Mouse (Mus musculus) lung, embryonic 16.5 days (tissue): ENCODE measurements around the gene Cdh12. TPM values are rescaled to one million over a fixed set of nuclear protein-coding genes. Genes with fewer than 3 reads are reported as not detected.
"Not testable (repeated sequence)": the region's sequence is repeated elsewhere in the genome, so short reads cannot be mapped to it uniquely, and the experiment has no call there.

Experiments
- ATAC-seq: fragments of 200-750 bp; cut with Nextera tagmentation; 2 replicates; pipeline ENCODE4 v1.8.0; 2017; ENCODE audit warnings: low read depth, mild to moderate bottlenecking, moderate library complexity
- H3K27ac ChIP-seq: fragments of 300-500 bp; sonication (generic); 2 replicates; pipeline ENCODE4 v1.5.1; 2014; ENCODE audit warnings: mild to moderate bottlenecking, control low read depth, low read length
- H3K27me3 ChIP-seq: fragments of 300-500 bp; sonication (generic); 2 replicates; pipeline ENCODE4 v1.6.1; 2014; ENCODE audit warnings: low read depth, low read length, mixed read lengths; ENCODE audit not compliant: control insufficient read depth, insufficient read depth
- H3K36me3 ChIP-seq: fragments of 300-500 bp; sonication (generic); 2 replicates; pipeline ENCODE4 v1.6.1; 2014; ENCODE audit warnings: low read length; ENCODE audit not compliant: control insufficient read depth, insufficient read depth
- H3K4me1 ChIP-seq: fragments of 300-500 bp; sonication (generic); replicated peaks from 2 replicates; pipeline ENCODE4 v1.6.1; 2014; ENCODE audit warnings: low read length, mixed read lengths; ENCODE audit not compliant: control insufficient read depth, insufficient read depth
- H3K4me2 ChIP-seq: fragments of 300-500 bp; sonication (generic); 2 replicates; pipeline ENCODE4 v1.6.1; 2014; ENCODE audit warnings: low read depth, low read length, control low read depth
- H3K4me3 ChIP-seq: fragments of 300-500 bp; sonication (generic); 2 replicates; pipeline ENCODE4 v1.5.1; 2014; ENCODE audit warnings: mild to moderate bottlenecking, low read length, control low read depth
- H3K9ac ChIP-seq: fragments of 300-500 bp; sonication (generic); 2 replicates; pipeline ENCODE4 v1.6.1; 2014; ENCODE audit warnings: low read length, control low read depth
- H3K9me3 ChIP-seq: fragments of 300-500 bp; sonication (generic); 2 replicates; pipeline ENCODE4 v1.6.1; 2016; ENCODE audit warnings: low read length; ENCODE audit not compliant: control insufficient read depth
- WGBS: fragments of 180-500 bp; shearing (Covaris S2); extraction: QIAGEN DNeasy Blood & Tissue Kit; methylation state at CpG from one replicate; pipeline ENCODE4 v1.1.7; 2014; 5-methylcytosine and 5-hydroxymethylcytosine counted together
- polyA plus RNA-seq: library from polyadenylated mRNA; unstranded; fragments of >200 nt; fragmentation: Nextera tagmentation; extraction: Ambion mirVana; gene quantifications from 2 replicates; pipeline ENCODE4 v1.2.1, GENCODE M21; 2015

Cdh12 gene
- polyA plus RNA-seq, 1 experiment from 2014 or later: 0.03 TPM

DNA sequence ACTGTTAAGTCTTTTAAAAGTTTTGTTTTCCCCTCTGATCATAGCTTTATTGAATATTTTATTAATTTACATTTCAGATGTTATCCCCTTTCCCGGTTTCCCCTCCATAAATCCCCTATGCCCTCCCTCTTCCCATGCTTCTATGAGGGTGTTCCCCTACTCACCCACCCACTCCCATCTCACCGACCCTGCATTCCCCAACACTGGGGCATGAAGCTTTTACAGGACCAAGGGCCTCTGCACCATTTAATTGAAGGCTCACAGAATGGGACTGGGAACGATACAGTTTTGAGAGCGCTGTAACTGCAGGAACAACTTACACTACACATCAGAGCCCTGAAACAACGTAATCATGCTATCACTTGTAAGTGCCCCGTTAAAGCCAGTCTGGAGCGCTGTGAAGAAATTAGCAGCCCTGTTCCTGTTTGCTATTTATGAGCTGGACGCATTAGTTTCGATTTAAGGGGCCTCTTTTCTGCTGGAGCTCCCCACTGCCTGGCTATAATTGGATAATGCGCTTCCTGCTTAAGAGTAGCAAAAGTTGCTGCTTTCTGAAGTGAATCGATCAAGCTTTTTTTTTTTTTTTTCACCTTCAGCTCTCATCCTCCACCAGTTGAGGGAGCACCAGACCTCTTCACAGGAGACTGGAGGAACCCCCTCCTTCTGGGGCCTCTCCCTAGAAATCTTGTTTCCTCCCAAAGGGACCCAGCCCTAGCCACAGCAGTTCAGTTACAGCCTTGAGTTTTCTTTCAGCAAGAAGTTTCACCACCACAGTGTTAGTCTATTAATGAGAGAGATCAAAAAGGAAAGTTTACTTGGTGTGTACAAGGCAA, 660.2 kb downstream of the Cdh12 start:
- H3K27ac ChIP-seq: no peak overlapping the region
- no peaks in the 10 kb centered on the region for H3K27me3 ChIP-seq
- peak overlapping the region; percentile 10; the same call in 1 of the 2 replicates for H3K9ac ChIP-seq
- peak overlapping the region; percentile 40 for H3K4me3 ChIP-seq
- H3K4me2 ChIP-seq: peak overlapping the region; percentile 39
- no peak for ATAC-seq
- H3K4me1 ChIP-seq: no peaks in the 10 kb centered on the region
- 25% methylated on average over 11 of the region's 11 CpGs for WGBS
- H3K9me3 ChIP-seq: no peaks in the 10 kb centered on the region
- H3K36me3 ChIP-seq: no peaks in the 10 kb centered on the region

DNA sequence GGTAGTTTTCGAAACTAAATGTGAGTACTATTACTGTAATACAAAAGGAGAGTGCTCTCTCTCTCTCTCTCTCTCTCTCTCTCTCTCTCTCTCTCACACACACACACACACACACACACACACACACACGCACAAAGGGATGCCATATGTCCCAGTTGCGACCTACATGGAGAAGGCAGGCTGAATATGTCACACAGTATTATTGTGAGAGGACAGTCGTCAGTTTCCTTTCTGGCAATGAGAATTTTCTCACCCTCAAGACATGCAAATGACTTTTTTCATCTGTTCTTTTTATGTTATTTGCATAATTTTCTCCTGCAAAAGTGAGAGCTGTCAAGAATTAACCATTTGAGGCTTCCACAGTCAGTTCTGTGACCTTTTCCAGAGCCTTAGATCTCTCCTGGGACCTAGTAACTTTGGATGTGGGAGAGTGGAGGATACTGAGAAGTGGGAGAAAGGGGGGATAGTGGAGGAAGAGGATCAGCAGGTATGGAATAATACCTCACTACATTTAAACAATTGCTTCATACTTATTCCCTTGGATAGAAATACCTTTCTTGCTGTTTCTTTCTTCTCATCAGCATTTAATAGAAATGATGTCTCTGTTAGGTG, 660.9 kb downstream of the Cdh12 start:
- no peaks in the 10 kb centered on the region for H3K4me1 ChIP-seq
- no peak overlapping the region for H3K4me3 ChIP-seq
- H3K27me3 ChIP-seq: no peaks in the 10 kb centered on the region
- no peak overlapping the region for H3K9ac ChIP-seq
- ATAC-seq: no peak
- no peaks in the 10 kb centered on the region for H3K36me3 ChIP-seq
- H3K4me2 ChIP-seq: no peak overlapping the region
- H3K27ac ChIP-seq: no peak overlapping the region
- no peaks in the 10 kb centered on the region for H3K9me3 ChIP-seq
- 68% methylated on average over 4 of the region's 4 CpGs for WGBS

DNA sequence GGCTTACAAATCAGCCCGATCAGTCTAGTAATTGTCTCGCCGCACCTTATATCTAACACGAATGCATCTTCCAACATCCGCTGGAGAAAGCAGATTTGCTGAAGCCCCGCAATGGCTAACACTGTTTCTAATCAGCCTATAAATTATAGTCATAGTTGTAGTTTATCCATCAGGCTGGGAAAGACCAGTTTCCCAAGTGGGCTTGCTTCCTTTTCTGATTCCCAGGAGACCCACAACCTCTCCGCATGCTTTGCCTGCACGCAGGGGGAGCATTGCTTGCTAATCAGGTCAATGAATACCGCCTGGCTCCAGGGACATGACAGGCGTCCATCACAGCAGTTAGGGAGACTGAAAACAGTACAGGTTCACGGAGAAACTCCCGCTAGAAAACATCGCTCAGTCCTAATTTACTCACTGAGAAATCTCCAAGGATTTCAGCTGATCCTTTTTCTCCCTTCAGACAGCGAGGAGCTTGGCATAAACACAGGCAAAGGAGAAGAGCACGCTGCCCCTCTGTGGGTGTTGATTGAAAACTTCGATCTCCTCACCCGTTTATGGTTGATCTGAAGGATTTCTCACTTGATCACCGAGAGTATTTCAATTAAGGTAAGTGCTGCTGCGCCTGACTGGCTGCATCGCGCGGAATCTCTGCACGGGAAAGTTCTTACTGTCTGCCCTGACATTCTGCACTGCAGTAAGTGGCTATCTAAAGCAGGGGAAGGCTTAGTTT, 662.0 kb downstream of the Cdh12 start:
- H3K4me3 ChIP-seq: peak overlapping the region; percentile 0; the same call in 1 of the 2 replicates
- H3K4me2 ChIP-seq: peak overlapping the region; percentile 4
- H3K9me3 ChIP-seq: no peaks in the 10 kb centered on the region
- H3K9ac ChIP-seq: no peak overlapping the region
- no peak overlapping the region for H3K27ac ChIP-seq
- H3K36me3 ChIP-seq: no peaks in the 10 kb centered on the region
- no peak for ATAC-seq
- H3K27me3 ChIP-seq: no peaks in the 10 kb centered on the region
- WGBS: 17% methylated on average over 23 of the region's 23 CpGs
- no peaks in the 10 kb centered on the region for H3K4me1 ChIP-seq

DNA sequence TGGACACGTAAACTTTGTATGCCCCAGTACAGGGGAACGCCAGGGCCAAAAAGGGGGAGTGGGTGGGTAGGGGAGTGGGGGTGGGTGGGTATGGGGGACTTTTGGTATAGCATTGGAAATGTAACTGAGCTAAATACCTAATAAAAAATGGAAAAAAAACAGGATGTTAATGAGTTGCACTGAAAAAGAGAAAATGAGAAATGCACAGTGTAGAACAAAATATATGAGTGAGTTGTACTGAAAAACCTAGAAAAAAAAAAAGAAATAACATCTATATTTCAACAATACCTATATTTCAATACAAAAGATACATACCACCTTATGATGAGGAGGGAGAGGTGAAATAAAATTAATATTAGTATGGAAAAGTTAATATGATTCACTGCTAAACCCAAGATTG, 665.7 kb downstream of the Cdh12 start:
- ATAC-seq, H3K4me1 ChIP-seq, H3K27me3 ChIP-seq, H3K4me3 ChIP-seq, H3K4me2 ChIP-seq, H3K36me3 ChIP-seq, H3K27ac ChIP-seq, H3K9me3 ChIP-seq, H3K9ac ChIP-seq: not testable (repeated sequence)
- no CpG with 5 or more reads among the region's 2 CpGs for WGBS

DNA sequence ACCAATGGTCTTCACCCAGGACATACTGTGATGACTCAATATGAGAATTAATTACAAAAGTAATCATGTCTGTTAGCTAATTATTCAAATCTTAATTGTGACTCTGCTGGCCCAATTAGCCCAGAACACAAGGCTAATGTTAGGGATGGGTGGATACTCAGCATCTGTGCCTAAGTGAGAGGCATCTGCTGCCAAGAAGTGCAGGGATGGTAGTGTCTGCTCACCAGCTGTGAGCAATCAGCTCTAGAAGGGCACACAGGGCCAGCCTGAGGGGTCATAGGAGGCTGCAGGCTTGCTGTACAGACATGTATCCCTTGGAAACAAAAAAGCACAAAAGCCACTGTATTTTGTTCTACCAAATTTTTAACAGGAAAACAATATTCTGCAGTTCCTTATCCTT, 681.6 kb downstream of the Cdh12 start:
- H3K9me3 ChIP-seq: no peaks in the 10 kb centered on the region
- H3K4me1 ChIP-seq: no peaks in the 10 kb centered on the region
- no peaks in the 10 kb centered on the region for H3K36me3 ChIP-seq
- no peak for ATAC-seq
- no peak overlapping the region for H3K9ac ChIP-seq
- H3K27me3 ChIP-seq: no peaks in the 10 kb centered on the region
- H3K27ac ChIP-seq: no peak overlapping the region
- no peak overlapping the region for H3K4me3 ChIP-seq
- no peak overlapping the region for H3K4me2 ChIP-seq

DNA sequence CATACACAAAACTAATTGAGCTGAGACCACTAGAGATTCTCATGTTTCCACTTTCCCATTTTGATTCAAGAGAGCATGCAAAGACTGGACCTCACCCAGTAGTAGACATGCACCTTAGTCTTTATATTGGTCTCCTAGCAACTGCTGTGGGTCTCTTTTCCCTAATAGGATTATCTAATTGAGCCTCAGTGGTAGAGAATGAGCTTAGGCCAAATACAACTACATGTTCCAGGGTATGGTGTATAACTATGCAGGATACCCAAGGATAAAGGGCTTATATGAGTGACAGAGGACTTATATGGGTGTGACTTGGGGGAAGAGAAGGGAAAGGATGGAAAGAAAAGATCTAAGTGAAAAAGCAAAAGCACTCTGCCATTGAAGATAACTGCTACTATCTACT, 683.9 kb downstream of the Cdh12 start:
- Histone ChIP-seq H3K4me1 (no peaks in the 10 kb centered on the region), H3K27me3 (no peaks in the 10 kb centered on the region)
- no peak for ATAC-seq

DNA sequence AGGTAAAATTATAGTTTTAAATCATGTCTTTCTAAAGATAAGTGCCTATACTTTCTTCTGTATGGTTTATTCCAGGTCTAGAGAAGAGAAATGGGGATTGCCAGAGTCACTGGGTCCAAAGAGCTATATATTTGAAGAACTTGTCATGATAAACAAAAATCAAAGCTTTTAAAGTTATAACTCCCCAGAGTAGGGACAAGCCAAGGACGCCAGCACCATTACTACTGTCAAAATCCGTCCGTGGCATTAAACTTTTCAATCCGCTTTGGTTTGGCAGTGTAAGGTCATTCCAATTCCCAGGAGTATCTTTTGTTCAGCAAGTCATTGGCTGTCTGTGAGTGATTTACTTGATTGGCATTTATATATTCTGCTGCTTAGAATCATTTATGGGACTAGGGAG, 697.8 kb downstream of the Cdh12 start:
- 76% methylated on average over 4 of the region's 4 CpGs for WGBS
- H3K9me3 ChIP-seq: no peaks in the 10 kb centered on the region
- no peak for ATAC-seq
- no peak overlapping the region for H3K4me2 ChIP-seq
- H3K9ac ChIP-seq: no peak overlapping the region
- H3K27ac ChIP-seq: no peak overlapping the region
- no peaks in the 10 kb centered on the region for H3K4me1 ChIP-seq
- H3K4me3 ChIP-seq: no peak overlapping the region
- no peaks in the 10 kb centered on the region for H3K27me3 ChIP-seq
- H3K36me3 ChIP-seq: no peaks in the 10 kb centered on the region

More for the DNA sequence above, 683.9 kb downstream of the Cdh12 start:
- no peaks in the 10 kb centered on the region for H3K36me3 ChIP-seq
- H3K9me3 ChIP-seq: no peaks in the 10 kb centered on the region
- H3K4me3 ChIP-seq: no peak overlapping the region
- no peak overlapping the region for H3K9ac ChIP-seq
- H3K27ac ChIP-seq: no peak overlapping the region
- no peak overlapping the region for H3K4me2 ChIP-seq

DNA sequence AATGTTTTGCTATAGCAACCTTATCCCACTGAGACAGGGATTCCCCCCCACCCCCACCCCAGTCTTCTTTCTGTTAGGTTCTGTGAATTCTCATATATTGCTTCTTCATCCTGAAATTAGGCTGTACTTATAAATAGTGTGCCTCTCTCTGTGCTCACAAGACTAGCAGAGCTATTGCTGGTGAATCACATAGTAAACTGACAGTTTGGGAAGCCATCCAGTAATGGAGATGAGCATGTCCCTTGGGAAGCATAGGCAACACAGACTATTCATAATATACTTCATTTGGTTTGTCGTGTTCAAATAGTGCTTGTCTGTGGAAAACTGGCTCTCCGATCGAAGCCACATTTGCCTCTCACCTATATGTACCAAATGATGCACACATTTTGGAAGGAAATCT, 704.5 kb downstream of the Cdh12 start:
- H3K36me3 ChIP-seq: no peaks in the 10 kb centered on the region
- WGBS: 94% methylated on average over 3 of the region's 3 CpGs
- no peak for ATAC-seq
- no peaks in the 10 kb centered on the region for H3K4me1 ChIP-seq
- H3K9me3 ChIP-seq: no peaks in the 10 kb centered on the region
- H3K27ac ChIP-seq: no peak overlapping the region
- H3K9ac ChIP-seq: no peak overlapping the region
- no peak overlapping the region for H3K4me3 ChIP-seq
- no peaks in the 10 kb centered on the region for H3K27me3 ChIP-seq
- no peak overlapping the region for H3K4me2 ChIP-seq

DNA sequence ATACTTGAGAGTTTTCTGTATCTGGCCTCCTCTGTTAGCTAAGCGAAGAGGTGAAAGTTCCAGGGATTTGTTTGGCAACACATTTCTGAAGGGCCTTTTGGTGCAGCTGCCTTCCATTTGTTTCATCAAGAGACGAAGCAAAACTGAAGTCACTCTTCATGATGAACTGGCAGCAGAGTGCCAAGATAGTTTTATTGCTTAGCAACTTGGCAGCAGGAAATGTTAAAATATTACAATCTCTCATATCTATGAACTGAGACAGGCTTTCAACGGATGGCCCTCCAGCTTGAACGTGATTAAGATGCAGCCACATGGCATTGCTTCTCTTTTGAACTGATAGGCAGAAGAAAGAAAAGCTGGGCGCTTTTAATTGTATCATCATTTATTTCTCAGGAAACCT, 730.7 kb downstream of the Cdh12 start:
- no peaks in the 10 kb centered on the region for H3K27me3 ChIP-seq
- H3K4me3 ChIP-seq: no peak overlapping the region
- no peak overlapping the region for H3K27ac ChIP-seq
- ATAC-seq: no peak
- no peaks in the 10 kb centered on the region for H3K4me1 ChIP-seq
- 41% methylated on average over 5 of the region's 5 CpGs for WGBS
- H3K9me3 ChIP-seq: no peaks in the 10 kb centered on the region
- no peaks in the 10 kb centered on the region for H3K36me3 ChIP-seq
- H3K9ac ChIP-seq: no peak overlapping the region
- H3K4me2 ChIP-seq: no peak overlapping the region
